Mouse (Mus musculus): ENCODE data around the gene Eif5a.
"Not testable (repeated sequence)": the region's sequence is repeated elsewhere in the genome, so short reads cannot be mapped to it uniquely, and the experiment has no call there.

Gene Eif5a

DNA sequence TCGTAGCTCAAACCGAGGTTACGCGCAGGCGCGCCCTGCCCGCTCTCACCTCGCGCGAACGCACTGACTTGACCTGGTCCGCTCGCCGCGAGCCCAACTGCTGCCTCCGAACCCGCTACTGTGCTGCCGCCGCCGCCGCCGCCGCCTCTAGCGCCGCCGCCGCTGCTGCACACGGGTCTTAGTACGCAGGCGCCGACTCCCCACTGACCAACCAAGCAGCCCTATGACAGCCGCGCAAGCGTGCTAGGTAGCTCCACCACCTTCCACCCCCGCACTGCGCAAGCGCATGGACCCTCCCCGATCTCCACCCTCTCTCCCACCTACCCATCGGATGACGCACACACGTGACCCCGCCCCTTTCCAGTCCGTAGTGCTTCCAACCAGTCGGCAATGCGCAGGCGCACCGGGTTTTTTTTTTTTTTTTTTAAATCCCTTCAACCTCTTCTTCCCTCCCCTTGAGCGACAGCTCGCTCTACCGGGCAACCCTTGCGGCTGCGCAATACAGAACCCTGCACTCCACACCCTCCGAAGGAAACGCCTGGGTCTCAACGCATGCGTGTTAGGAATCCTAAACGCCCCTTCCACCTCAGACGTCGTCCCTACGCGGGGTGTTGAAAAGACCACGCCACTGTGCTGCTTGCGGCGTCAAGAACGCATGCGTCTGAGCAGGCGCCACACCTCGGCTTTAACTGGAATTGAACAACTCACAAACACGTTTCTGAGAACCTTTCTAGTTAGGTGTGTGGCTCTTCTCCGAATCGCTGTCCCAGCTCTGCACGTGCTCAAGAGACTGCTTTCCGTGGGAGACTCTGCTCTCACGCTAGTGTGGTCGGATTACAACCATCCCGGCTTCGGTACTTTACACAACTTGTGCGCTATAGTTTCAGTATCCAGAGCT, at the start of gene Eif5a:
Eif5a (minus strand) TSS at position 845 of the 898 bp plus-strand sequence.
- peak; percentile 100 for DNase-seq (ENCODE audit: low read depth)

DNA sequence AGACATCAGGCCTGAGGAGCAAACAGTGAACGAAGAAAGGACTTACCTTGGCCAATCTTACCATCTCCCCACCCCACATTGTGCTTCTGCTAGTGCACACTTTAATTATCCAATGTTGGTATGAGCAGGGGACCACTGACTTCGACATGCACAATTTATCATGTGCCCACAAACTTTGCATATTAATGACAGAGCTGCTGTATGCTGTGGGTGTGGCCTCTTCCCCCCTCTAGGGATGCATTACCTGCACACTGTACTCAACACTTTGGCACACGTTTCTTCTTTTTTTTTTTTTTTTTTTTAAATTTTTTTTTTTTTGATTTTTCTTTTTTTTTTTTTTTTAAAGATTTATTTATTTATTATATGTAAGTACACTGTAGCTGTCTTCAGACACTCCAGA, 49.0 kb upstream of the Eif5a start:
- DNase-seq (ENCODE audit: low read depth), result no peak

GRCm38 (mm10) chr11:69970222-69970621, 48.5 kb upstream of the Eif5a start:
- no peak for DNase-seq (ENCODE audit: low read depth)

GRCm38 (mm10) chr11:69968793-69969192, 47.0 kb upstream of the Eif5a start:
- DNase-seq (ENCODE audit: low read depth), result no peak

DNA sequence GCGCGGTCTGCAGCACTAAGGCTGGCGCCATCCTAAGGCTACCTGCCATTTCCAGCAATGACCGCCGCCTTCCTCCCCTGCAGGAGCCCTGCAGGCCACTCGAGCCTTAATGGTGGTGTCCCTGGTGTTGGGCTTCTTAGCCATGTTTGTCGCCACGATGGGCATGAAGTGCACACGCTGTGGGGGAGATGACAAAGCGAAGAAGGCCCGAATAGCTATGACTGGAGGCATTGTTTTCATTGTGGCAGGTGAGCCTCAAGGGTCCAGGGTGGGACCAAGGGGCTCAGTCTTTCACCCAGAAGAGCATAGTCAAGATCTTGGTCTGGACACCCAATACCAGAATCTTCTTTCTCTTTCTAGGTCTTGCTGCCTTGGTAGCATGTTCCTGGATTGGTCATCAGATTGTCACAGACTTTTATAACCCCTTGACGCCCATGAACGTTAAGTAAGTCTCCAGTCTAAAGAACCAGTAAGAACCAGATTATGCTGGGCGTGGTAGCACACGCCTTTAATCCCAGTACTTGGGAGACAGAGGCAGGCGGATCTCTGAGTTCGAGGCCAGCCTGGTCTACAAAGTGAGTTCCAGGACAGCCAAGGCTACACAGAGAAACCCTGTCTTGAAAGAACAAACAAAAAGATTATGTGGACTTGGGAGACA, 45.2 kb upstream of the Eif5a start:
- DNase-seq (ENCODE audit: low read depth), result no peak

- peak; percentile 47 for DNase-seq (ENCODE audit: low read depth)
These were observed 44.5 kb upstream of the Eif5a start for GRCm38 (mm10) chr11:69966006-69966859.

DNA sequence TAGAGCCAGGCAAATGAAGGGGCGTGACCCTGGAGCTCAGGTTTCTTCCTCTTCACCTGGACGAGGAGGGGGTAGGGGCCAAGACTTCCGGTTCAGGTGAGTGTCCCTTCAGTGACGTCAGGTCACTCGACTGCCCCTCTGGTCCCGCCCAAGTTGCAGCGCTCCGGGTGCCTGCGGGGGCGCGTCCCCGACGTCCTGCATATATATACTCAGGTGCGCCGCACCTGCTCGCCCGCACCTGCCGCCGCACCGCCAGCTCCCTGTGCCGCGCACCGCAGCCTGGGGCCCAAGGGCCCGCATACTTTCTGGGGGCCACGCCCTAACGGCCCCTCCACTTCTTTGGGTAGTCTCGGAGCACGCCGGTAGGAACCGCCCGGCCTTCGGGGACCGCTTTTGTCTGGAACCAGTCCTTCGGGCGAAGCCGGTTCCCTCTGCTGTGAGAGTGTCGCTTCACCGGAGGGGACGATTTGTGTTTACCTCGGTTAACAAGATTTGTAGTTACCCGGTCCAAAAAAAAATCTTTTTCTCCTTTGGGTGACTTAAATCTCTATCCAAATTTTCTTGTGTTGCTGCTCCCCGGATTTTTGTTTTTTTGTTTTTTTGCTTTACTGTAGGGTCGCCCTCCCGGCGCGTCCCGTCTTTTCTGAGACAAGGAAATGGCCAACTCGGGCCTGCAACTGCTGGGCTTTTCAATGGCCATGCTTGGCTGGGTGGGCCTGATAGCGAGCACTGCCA, 43.7 kb upstream of the Eif5a start:
- DNase-seq (ENCODE audit: low read depth), result peak; percentile 35

DNA sequence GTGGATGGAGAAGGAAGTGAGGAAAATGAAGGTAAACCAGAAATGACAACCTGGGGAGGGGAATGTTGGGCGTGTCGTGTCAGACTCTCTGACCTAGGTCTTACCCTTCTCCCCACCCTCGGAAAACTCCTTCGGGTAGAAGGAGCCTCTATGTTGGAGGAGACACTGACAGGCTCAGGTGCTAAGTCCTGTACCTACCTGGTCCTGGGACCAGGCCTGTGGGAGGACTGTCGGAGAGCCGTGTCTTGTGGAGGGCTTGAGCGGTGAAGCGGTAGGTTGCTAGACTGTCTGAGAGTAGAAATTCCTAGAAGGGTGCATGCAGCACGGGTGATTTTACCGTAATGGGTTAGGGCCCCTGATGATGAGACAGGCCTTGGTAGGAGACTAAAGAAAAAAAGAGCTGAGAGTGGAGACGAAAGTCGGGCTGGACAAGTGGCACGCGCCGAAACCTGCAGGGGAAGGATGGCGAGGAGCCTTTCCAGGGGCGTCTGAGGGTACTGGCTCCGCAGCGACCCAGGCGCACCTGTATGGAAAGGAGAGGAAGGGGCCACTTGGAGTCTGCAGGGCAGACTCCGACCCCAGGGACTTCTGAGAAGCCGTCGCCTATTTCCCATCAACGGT, 43.0 kb upstream of the Eif5a start, which contains the start of gene Cldn7:
Cldn7 (plus strand) TSS at position 130 of the 621 bp plus-strand sequence.
- DNase-seq (ENCODE audit: low read depth), result no peak

- DNase-seq (ENCODE audit: low read depth), result peak; percentile 44
These were observed 40.1 kb upstream of the Eif5a start for GRCm38 (mm10) chr11:69961841-69962240.

GRCm38 (mm10) chr11:69960616-69961015, 38.9 kb upstream of the Eif5a start:
- peak; percentile 59 for DNase-seq (ENCODE audit: low read depth)

- DNase-seq (ENCODE audit: low read depth), result peak; percentile 40
These were observed 34.5 kb upstream of the Eif5a start for GRCm38 (mm10) chr11:69956218-69956617.

DNA sequence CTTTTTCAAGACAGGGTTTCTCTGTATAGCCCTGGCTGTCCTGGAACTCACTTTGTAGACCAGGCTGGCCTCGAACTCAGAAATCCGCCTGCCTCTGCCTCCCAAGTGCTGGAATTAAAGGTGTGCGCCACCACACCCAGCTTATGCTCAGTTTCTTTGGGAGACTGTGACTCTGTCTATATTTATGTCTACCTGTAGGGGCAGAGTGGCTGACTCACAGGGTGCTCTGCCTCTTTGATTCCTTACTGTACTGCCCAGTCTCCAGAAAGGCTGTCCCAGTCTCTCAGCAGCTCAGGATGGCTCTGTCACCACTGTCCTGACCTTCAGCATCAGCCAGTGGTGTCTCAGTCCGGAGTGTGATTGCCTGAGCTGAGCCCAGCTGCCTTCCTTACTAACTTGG, 33.9 kb upstream of the Eif5a start:
- not testable (repeated sequence) for DNase-seq (ENCODE audit: low read depth)

GRCm38 (mm10) chr11:69953267-69953915, 31.6 kb upstream of the Eif5a start:
- no peak for DNase-seq (ENCODE audit: low read depth)

GRCm38 (mm10) chr11:69952274-69952673, 30.5 kb upstream of the Eif5a start:
- DNase-seq (ENCODE audit: low read depth), result peak; percentile 28

DNA sequence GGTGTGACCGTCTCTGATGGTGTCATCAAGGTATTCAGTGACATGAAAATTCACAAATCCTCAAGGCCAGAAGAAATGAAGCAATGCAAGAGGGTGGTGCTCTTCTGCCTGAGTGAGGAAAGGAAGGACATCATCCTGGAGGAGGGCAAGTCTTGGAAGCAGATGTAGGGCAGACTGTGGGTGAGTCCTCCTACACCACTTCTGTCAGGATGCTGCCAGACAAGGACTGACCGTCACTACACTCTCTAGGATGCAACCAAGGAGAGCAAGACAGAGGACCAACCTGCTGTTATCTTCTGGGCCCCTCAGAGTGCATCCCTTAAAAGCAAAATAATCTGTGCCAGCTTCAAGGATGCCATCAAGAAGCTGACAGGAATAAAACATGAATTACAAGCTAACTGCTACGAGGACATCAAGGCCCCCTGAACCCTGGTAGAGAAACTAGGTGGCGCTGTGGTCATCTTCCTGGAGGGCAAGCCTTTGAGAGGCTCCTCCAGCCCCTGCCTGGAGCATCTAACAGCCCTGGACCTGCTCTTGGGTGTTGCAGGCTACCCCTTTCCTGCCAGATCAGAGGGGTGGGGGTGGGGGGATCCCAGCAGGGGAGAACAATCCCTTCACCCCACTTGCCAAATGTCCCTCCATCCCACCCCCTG, 29.2 kb upstream of the Eif5a start:
- DNase-seq (ENCODE audit: low read depth), result peak; percentile 53

DNA sequence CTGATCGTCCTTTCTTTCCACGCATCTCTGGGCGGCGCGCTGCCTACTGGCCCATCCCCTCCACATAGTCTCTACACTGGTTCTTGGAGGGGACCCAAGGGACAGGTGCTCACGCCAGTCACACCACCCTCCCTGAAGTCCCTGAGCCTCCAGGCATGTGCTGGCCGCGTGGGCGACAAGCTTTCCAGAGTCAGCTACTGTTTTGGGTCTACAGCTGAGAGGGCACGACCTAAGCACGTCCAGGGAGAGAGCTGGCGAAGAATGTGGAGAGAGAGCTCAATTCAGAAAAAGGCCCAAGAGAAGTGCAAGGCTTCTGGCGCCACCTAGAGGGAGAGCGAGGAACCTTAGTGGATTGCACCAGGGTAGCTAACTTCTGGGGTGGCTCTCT, 27.0 kb upstream of the Eif5a start:
- peak; percentile 95 for DNase-seq (ENCODE audit: low read depth)

GRCm38 (mm10) chr11:69948066-69948762, 26.5 kb upstream of the Eif5a start, which contains the start of gene Slc2a4:
TSS of gene Slc2a4 (minus strand) at chr11:69948188.
- DNase-seq (ENCODE audit: low read depth), result peak; percentile 93

GRCm38 (mm10) chr11:69947337-69948065, 25.7 kb upstream of the Eif5a start:
- no peak for DNase-seq (ENCODE audit: low read depth)

Measured in induced T-regulatory cell, adult 2 months (primary cell).